Mouse (Mus musculus) C2C12 (cell line): ENCODE measurements around the gene Chst11.

ENCODE experiments used
- CEBPB ChIP-seq: IDR thresholded peaks from one replicate; pipeline ENCODE4 v1.6.1; 2011; ENCODE audit warnings: low read depth, mild to moderate bottlenecking, control low read depth, moderate library complexity
- CTCF ChIP-seq: IDR thresholded peaks from one replicate; pipeline ENCODE4 v1.5.1; 2011; ENCODE audit not compliant: control insufficient read depth, insufficient read depth, insufficient read length
- MYOD1 ChIP-seq: IDR thresholded peaks from one replicate; pipeline ENCODE4 v1.6.1; 2011; ENCODE audit warnings: low read depth; ENCODE audit not compliant: control insufficient read depth, insufficient read length
- MYOG ChIP-seq: IDR thresholded peaks from one replicate; pipeline ENCODE4 v1.6.1; 2011; ENCODE audit not compliant: control insufficient read depth, insufficient read length; ENCODE audit errors: extremely low read depth
- USF1 ChIP-seq: IDR thresholded peaks from one replicate; pipeline ENCODE4 v1.6.1; 2011; ENCODE audit warnings: low read depth, mild to moderate bottlenecking, control low read depth, moderate library complexity

DNA sequence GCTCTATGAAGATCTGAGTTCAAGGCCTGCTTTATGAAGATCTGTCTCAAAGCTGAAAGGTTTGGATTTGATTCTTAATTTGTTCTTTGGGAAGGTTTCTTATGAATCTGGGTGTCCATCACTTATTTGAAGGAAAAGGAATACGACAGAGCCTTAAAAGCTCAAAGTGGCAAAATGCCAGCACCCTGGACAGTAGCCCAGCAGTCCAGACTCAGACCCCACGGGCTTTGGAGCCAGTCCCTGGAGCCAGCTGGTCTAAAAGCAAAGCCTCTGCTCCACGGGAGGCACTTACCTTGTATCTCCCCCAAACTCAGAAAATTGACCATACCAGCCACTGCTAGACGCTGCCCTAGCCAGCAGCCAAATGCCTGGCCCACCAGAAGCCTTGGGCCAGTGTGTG, 249.1 kb downstream of the Chst11 start:
- TF ChIP-seq MYOD1 (no peak), CTCF (no peak), MYOG (no peak), USF1 (no peak), CEBPB (no peak)
